Mouse (Mus musculus) heart, embryonic 15.5 days (tissue): ENCODE results near the gene Faim. TPM values are rescaled to one million over a fixed set of nuclear protein-coding genes. Genes with fewer than 3 reads are reported as not detected.

Experiments used
- ATAC-seq: fragments of 200-750 bp; cut with Nextera tagmentation; replicated peaks from 2 replicates; pipeline ENCODE4 v1.8.0; 2017; ENCODE audit warnings: low read depth, moderate TSS enrichment; ENCODE audit not compliant: insufficient number of reproducible peaks, insufficient read depth, low FRiP score
- H3K27ac ChIP-seq: fragments of 300-500 bp; sonication (generic); 2 replicates; pipeline ENCODE4 v1.5.1; 2015; ENCODE audit warnings: mild to moderate bottlenecking, inconsistent platforms
- H3K27me3 ChIP-seq: fragments of 300-500 bp; sonication (generic); 2 replicates; pipeline ENCODE4 v1.6.1; 2015; ENCODE audit warnings: inconsistent platforms
- H3K36me3 ChIP-seq: fragments of 300-500 bp; sonication (generic); 2 replicates; pipeline ENCODE4 v1.6.1; 2015; ENCODE audit warnings: mild to moderate bottlenecking, inconsistent platforms
- H3K4me1 ChIP-seq: fragments of 300-500 bp; sonication (generic); replicated peaks from 2 replicates; pipeline ENCODE4 v1.6.1; 2015; ENCODE audit warnings: inconsistent platforms
- H3K4me2 ChIP-seq: fragments of 300-500 bp; sonication (generic); 2 replicates; pipeline ENCODE4 v1.6.1; 2015; ENCODE audit warnings: inconsistent platforms, mild to moderate bottlenecking, moderate library complexity
- H3K4me3 ChIP-seq: fragments of 300-500 bp; sonication (generic); 2 replicates; pipeline ENCODE4 v1.5.1; 2015; ENCODE audit warnings: mild to moderate bottlenecking, inconsistent platforms
- H3K9ac ChIP-seq: fragments of 300-500 bp; sonication (generic); 2 replicates; pipeline ENCODE4 v1.6.1; 2015; ENCODE audit warnings: mild to moderate bottlenecking, inconsistent platforms
- H3K9me3 ChIP-seq: fragments of 300-500 bp; sonication (generic); replicated peaks from 2 replicates; pipeline ENCODE4 v1.6.1; 2016; ENCODE audit warnings: inconsistent platforms
- WGBS: fragments of 180-500 bp; shearing (Covaris S2); methylation state at CpG from one replicate; pipeline ENCODE4 v1.1.7; 2015; ENCODE audit warnings: mixed read lengths; 5-methylcytosine and 5-hydroxymethylcytosine counted together
- polyA plus RNA-seq: library from polyadenylated mRNA; unstranded; fragments of >200 nt; fragmentation: Nextera tagmentation; extraction: Ambion mirVana; gene quantifications from 2 replicates; pipeline ENCODE4 v1.2.1, GENCODE M21; 2015

Faim gene
- polyA plus RNA-seq, 1 experiment from 2014 or later: 27.3 TPM

- Histone ChIP-seq H3K27me3 (no peaks in the 10 kb centered on the region), H3K4me1 (no peaks in the 10 kb centered on the region), H3K4me2 (no peak overlapping the region), H3K4me3 (no peak overlapping the region), H3K36me3 (no peaks in the 10 kb centered on the region), H3K27ac (no peak overlapping the region), H3K9me3 (no peaks in the 10 kb centered on the region), H3K9ac (no peak overlapping the region)
- no peak for ATAC-seq
- 74% methylated on average over 6 of the region's 6 CpGs for WGBS
Measured at GRCm38 (mm10) chr9:99017679-99018078, 31.5 kb downstream of the Faim start.

- H3K27ac ChIP-seq: no peak overlapping the region
- no peaks in the 10 kb centered on the region for H3K4me1 ChIP-seq
- no peaks in the 10 kb centered on the region for H3K27me3 ChIP-seq
- H3K36me3 ChIP-seq: no peaks in the 10 kb centered on the region
- H3K9ac ChIP-seq: no peak overlapping the region
- H3K4me3 ChIP-seq: no peak overlapping the region
- H3K4me2 ChIP-seq: no peak overlapping the region
- H3K9me3 ChIP-seq: no peaks in the 10 kb centered on the region
- no peak for ATAC-seq
- 58% methylated on average over 5 of the region's 5 CpGs for WGBS
Measured at GRCm38 (mm10) chr9:99021166-99021565, 35.0 kb downstream of the Faim start.

- 81% methylated on average over 4 of the region's 4 CpGs for WGBS
- no peak overlapping the region for H3K4me3 ChIP-seq
- no peaks in the 10 kb centered on the region for H3K36me3 ChIP-seq
- H3K4me1 ChIP-seq: no peaks in the 10 kb centered on the region
- H3K4me2 ChIP-seq: no peak overlapping the region
- no peak overlapping the region for H3K27ac ChIP-seq
- no peaks in the 10 kb centered on the region for H3K27me3 ChIP-seq
- ATAC-seq: no peak
- H3K9me3 ChIP-seq: no peaks in the 10 kb centered on the region
- no peak overlapping the region for H3K9ac ChIP-seq
Measured at GRCm38 (mm10) chr9:99021751-99022150, 35.6 kb downstream of the Faim start.

- Histone ChIP-seq H3K27me3 (no peaks in the 10 kb centered on the region), H3K4me2 (no peak overlapping the region), H3K4me1 (no peaks in the 10 kb centered on the region), H3K36me3 (no peaks in the 10 kb centered on the region), H3K4me3 (no peak overlapping the region), H3K9me3 (no peaks in the 10 kb centered on the region), H3K27ac (no peak overlapping the region), H3K9ac (no peak overlapping the region)
- 69% methylated on average over 8 of the region's 8 CpGs for WGBS
- no peak for ATAC-seq
Measured at GRCm38 (mm10) chr9:99032031-99032430, 45.9 kb downstream of the Faim start.

- 0 out of 2 replicates have a peak, but pooled peaks cover 3% of the 10 kb centered on the region for H3K4me1 ChIP-seq
- no peak overlapping the region for H3K4me3 ChIP-seq
- H3K27me3 ChIP-seq: no peaks in the 10 kb centered on the region
- no peaks in the 10 kb centered on the region for H3K9me3 ChIP-seq
- H3K9ac ChIP-seq: no peak overlapping the region
- no peak for ATAC-seq
- no peak overlapping the region for H3K27ac ChIP-seq
- 83% methylated on average over 8 of the region's 8 CpGs for WGBS
- H3K4me2 ChIP-seq: no peak overlapping the region
- no peaks in the 10 kb centered on the region for H3K36me3 ChIP-seq
Measured at GRCm38 (mm10) chr9:99034111-99034510, 47.9 kb downstream of the Faim start.

GRCm38 (mm10) chr9:99035575-99035974 lies 49.4 kb downstream of the Faim start, which contains the start of gene Gm1123:
TSS of gene Gm1123 (minus strand) at chr9:99035715.
- 78% methylated on average over 12 of the region's 12 CpGs for WGBS
- ATAC-seq: no peak
- H3K27ac ChIP-seq: no peak within 1 kb of the TSS
- no peak within 1 kb of the TSS for H3K4me3 ChIP-seq
- H3K36me3 ChIP-seq: no peaks in the 10 kb centered on the region
- no peak within 1 kb of the TSS for H3K9ac ChIP-seq
- H3K27me3 ChIP-seq: no peaks in the 10 kb centered on the region
- H3K4me1 ChIP-seq: 0 out of 2 replicates have a peak, but pooled peaks cover 3% of the 10 kb centered on the region
- H3K9me3 ChIP-seq: no peaks in the 10 kb centered on the region
- H3K4me2 ChIP-seq: no peak within 1 kb of the TSS

GRCm38 (mm10) chr9:99041994-99042393 lies 55.8 kb downstream of the Faim start:
- H3K9ac ChIP-seq: no peak overlapping the region
- H3K36me3 ChIP-seq: peaks cover 4% of the 10 kb centered on the region; the same call in 1 of the 2 replicates
- H3K9me3 ChIP-seq: no peaks in the 10 kb centered on the region
- H3K27me3 ChIP-seq: no peaks in the 10 kb centered on the region
- H3K4me2 ChIP-seq: no peak overlapping the region
- ATAC-seq: no peak
- 0 out of 2 replicates have a peak, but pooled peaks cover 3% of the 10 kb centered on the region for H3K4me1 ChIP-seq
- H3K27ac ChIP-seq: no peak overlapping the region
- H3K4me3 ChIP-seq: no peak overlapping the region
- WGBS: 76% methylated on average over 9 of the region's 9 CpGs

GRCm38 (mm10) chr9:99042641-99043040 lies 56.5 kb downstream of the Faim start:
- H3K27me3 ChIP-seq: no peaks in the 10 kb centered on the region
- WGBS: 89% methylated on average over 4 of the region's 4 CpGs
- H3K9ac ChIP-seq: no peak overlapping the region
- H3K4me3 ChIP-seq: no peak overlapping the region
- H3K27ac ChIP-seq: no peak overlapping the region
- ATAC-seq: no peak
- H3K4me1 ChIP-seq: 0 out of 2 replicates have a peak, but pooled peaks cover 3% of the 10 kb centered on the region
- H3K4me2 ChIP-seq: no peak overlapping the region
- no peaks in the 10 kb centered on the region for H3K9me3 ChIP-seq
- peaks cover 4% of the 10 kb centered on the region; the same call in 1 of the 2 replicates for H3K36me3 ChIP-seq

GRCm38 (mm10) chr9:99044761-99045160 lies 58.6 kb downstream of the Faim start:
- peaks cover 8% of the 10 kb centered on the region for H3K4me1 ChIP-seq
- 87% methylated on average over 8 of the region's 8 CpGs for WGBS
- ATAC-seq: no peak
- no peak overlapping the region for H3K9ac ChIP-seq
- no peaks in the 10 kb centered on the region for H3K9me3 ChIP-seq
- no peaks in the 10 kb centered on the region for H3K27me3 ChIP-seq
- no peak overlapping the region for H3K27ac ChIP-seq
- H3K4me2 ChIP-seq: no peak overlapping the region
- peaks cover 4% of the 10 kb centered on the region; the same call in 1 of the 2 replicates for H3K36me3 ChIP-seq
- H3K4me3 ChIP-seq: no peak overlapping the region

GRCm38 (mm10) chr9:99048724-99049250 lies 62.6 kb downstream of the Faim start:
- H3K4me3 ChIP-seq: no peak overlapping the region
- H3K9ac ChIP-seq: no peak overlapping the region
- no peak overlapping the region for H3K27ac ChIP-seq
- H3K36me3 ChIP-seq: peaks cover 4% of the 10 kb centered on the region; the same call in 1 of the 2 replicates
- no peak overlapping the region for H3K4me2 ChIP-seq
- no peak for ATAC-seq
- H3K27me3 ChIP-seq: no peaks in the 10 kb centered on the region
- peaks cover 13% of the 10 kb centered on the region for H3K4me1 ChIP-seq
- 64% methylated on average over 1 of the region's 1 CpGs for WGBS
- H3K9me3 ChIP-seq: no peaks in the 10 kb centered on the region

- ATAC-seq: peak; percentile 43; the same call in 1 of the 2 replicates
- no peaks in the 10 kb centered on the region for H3K9me3 ChIP-seq
- H3K36me3 ChIP-seq: peaks cover 4% of the 10 kb centered on the region; the same call in 1 of the 2 replicates
- 0 out of 2 replicates have a peak overlapping the region, but pooled peaks have one; percentile 19 for H3K27ac ChIP-seq
- H3K27me3 ChIP-seq: no peaks in the 10 kb centered on the region
- peaks cover 13% of the 10 kb centered on the region for H3K4me1 ChIP-seq
- no peak overlapping the region for H3K4me3 ChIP-seq
- H3K9ac ChIP-seq: no peak overlapping the region
- 42% methylated on average over 6 of the region's 6 CpGs for WGBS
- H3K4me2 ChIP-seq: no peak overlapping the region
Measured at GRCm38 (mm10) chr9:99049760-99050159, 63.6 kb downstream of the Faim start.
